Mouse (Mus musculus) intestine, embryonic 14.5 days (tissue): ENCODE data around the gene Fxyd3. TPM values are rescaled to one million over a fixed set of nuclear protein-coding genes. Genes with fewer than 3 reads are reported as not detected.
A peak's percentile ranks its signal among the peaks of the same experiment; 100 is the strongest.

Experiments used
- ATAC-seq: fragments of 200-750 bp; cut with Nextera tagmentation; replicated peaks from 2 replicates; pipeline ENCODE4 v1.8.0; 2017; ENCODE audit warnings: low read depth, moderate number of reproducible peaks, moderate TSS enrichment, moderate library complexity; ENCODE audit not compliant: low FRiP score, low TSS enrichment
- DNase-seq: peaks from one replicate; pipeline ENCODE4 v3.0.0-alpha.2; 2018; ENCODE audit warnings: low spot score
- H3K27ac ChIP-seq: fragments of 300-500 bp; sonication (generic); 2 replicates; pipeline ENCODE4 v1.5.1; 2014; ENCODE audit warnings: low read depth, mild to moderate bottlenecking, control low read depth
- H3K27me3 ChIP-seq: fragments of 300-500 bp; sonication (generic); replicated peaks from 2 replicates; pipeline ENCODE4 v1.6.1; 2014; ENCODE audit warnings: low read length, control low read depth; ENCODE audit not compliant: control insufficient read depth, insufficient read depth
- H3K36me3 ChIP-seq: fragments of 300-500 bp; sonication (generic); 2 replicates; pipeline ENCODE4 v1.6.1; 2014; ENCODE audit warnings: low read length, control low read depth; ENCODE audit not compliant: control insufficient read depth, insufficient read depth
- H3K4me1 ChIP-seq: fragments of 300-500 bp; sonication (generic); replicated peaks from 2 replicates; pipeline ENCODE4 v1.6.1; 2014; ENCODE audit warnings: low read length, control low read depth, mixed read lengths; ENCODE audit not compliant: control insufficient read depth, insufficient read depth
- H3K4me2 ChIP-seq: fragments of 300-500 bp; sonication (generic); 2 replicates; pipeline ENCODE4 v1.6.1; 2014; ENCODE audit warnings: low read length
- H3K4me3 ChIP-seq: fragments of 300-500 bp; sonication (generic); 2 replicates; pipeline ENCODE4 v1.5.1; 2014; ENCODE audit warnings: low read depth, low read length, control low read depth, mixed read lengths
- H3K9ac ChIP-seq: fragments of 300-500 bp; sonication (generic); 2 replicates; pipeline ENCODE4 v1.6.1; 2014; ENCODE audit warnings: mild to moderate bottlenecking, low read length
- H3K9me3 ChIP-seq: fragments of 300-500 bp; sonication (generic); 2 replicates; pipeline ENCODE4 v1.6.1; 2016; ENCODE audit warnings: low read length, control low read depth; ENCODE audit not compliant: control insufficient read depth
- WGBS: fragments of 180-500 bp; shearing (Covaris S2); extraction: QIAGEN DNeasy Blood & Tissue Kit; methylation state at CpG from one replicate; pipeline ENCODE4 v1.1.7; 2014; 5-methylcytosine and 5-hydroxymethylcytosine counted together
- polyA plus RNA-seq: library from polyadenylated mRNA; unstranded; fragments of >200 nt; fragmentation: Nextera tagmentation; extraction: Ambion mirVana; gene quantifications from 2 replicates; pipeline ENCODE4 v1.2.1, GENCODE M21; 2014

Fxyd3 gene
- polyA plus RNA-seq: 70.2 and 71.5 TPM in 2 replicates

DNA sequence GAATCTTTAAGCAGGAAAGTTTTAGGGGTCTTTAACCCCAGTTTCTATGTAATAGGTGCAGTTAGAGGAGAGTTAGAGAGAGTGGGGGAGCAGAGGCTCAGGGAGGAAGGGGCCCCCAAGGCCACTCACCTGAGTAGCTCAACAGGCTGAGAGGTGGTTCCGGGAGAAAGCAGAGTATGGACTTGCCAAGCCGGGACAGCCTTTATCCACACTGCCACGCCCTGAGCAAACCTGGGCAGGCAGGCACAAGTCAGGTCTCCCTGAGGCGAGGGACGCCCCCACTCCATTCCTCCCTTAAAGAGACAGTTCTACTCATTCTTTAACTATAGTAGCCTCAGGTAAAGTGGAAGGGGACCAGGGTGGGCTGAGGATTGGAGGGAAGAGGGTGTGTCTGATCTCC is at the start of gene Fxyd3:
Fxyd3 (minus strand) TSS at position 213 of the 400 bp plus-strand sequence.
- no peaks in the 10 kb centered on the region; the same call in 1 of the 2 replicates for H3K4me1 ChIP-seq
- peak; percentile 64; the same call in 1 of the 2 replicates for ATAC-seq
- H3K27me3 ChIP-seq: no peaks in the 10 kb centered on the region
- H3K4me2 ChIP-seq: peak within 1 kb of the TSS; percentile 34
- H3K9me3 ChIP-seq: no peaks in the 10 kb centered on the region
- H3K36me3 ChIP-seq: no peaks in the 10 kb centered on the region
- DNase-seq: no peak
- H3K9ac ChIP-seq: no peak within 1 kb of the TSS
- WGBS: 38% methylated on average over 5 of the region's 5 CpGs
- peak within 1 kb of the TSS; percentile 3; the same call in 1 of the 2 replicates for H3K27ac ChIP-seq
- no peak within 1 kb of the TSS for H3K4me3 ChIP-seq

DNA sequence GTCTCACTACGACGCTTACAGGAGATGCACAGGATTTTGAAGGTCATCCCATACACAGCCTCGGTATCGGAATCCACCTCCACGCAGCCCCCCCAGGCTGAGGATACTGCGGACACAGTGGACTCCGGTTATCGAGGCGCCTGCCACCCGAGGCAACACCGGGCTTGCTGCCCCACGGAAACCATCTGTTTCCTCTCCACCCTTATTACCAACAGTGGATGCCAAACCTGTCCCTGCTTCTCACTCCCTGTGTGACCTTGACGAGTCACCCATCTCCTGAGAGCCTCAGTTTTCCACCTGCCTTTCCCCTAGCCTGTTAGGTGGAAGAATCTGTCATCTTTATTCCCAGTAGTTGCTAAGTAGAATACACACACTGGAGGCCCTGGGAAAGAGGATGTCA is 48.6 kb upstream of the Fxyd3 start:
- WGBS: 69% methylated on average over 13 of the region's 13 CpGs
- H3K27ac ChIP-seq: no peak overlapping the region
- DNase-seq (no peak), ATAC-seq (no peak)
- H3K27me3 ChIP-seq: peaks cover 36% of the 10 kb centered on the region
- H3K4me3 ChIP-seq: no peak overlapping the region
- H3K9me3 ChIP-seq: no peaks in the 10 kb centered on the region
- H3K4me2 ChIP-seq: no peak overlapping the region
- H3K36me3 ChIP-seq: peaks cover 17% of the 10 kb centered on the region
- H3K9ac ChIP-seq: no peak overlapping the region
- no peaks in the 10 kb centered on the region for H3K4me1 ChIP-seq

DNA sequence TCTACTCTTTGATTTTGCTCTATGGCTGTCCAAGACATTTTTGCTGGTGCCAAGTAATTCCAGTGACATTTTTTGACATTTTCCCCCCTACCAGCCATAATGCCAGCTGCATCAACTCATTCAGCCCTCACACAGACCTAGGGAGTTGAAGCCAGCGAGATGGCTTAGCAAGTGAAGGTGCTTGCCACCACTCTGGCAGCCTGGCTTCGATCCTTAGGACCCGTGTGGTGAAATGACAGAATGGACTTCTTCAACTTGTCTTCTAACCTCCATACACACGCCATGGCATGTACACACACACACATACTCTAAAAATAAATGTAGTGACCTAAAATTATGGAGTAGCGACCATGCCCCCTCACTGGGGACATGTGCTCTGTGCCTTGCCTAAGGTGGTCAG is 47.9 kb upstream of the Fxyd3 start:
- no peaks in the 10 kb centered on the region for H3K4me1 ChIP-seq
- H3K4me3 ChIP-seq: no peak overlapping the region
- H3K36me3 ChIP-seq: peaks cover 9% of the 10 kb centered on the region
- no peak overlapping the region for H3K4me2 ChIP-seq
- H3K9ac ChIP-seq: no peak overlapping the region
- DNase-seq: no peak
- WGBS: 82% methylated on average over 5 of the region's 5 CpGs
- no peak overlapping the region for H3K27ac ChIP-seq
- H3K27me3 ChIP-seq: peaks cover 36% of the 10 kb centered on the region
- H3K9me3 ChIP-seq: no peaks in the 10 kb centered on the region
- no peak for ATAC-seq

DNA sequence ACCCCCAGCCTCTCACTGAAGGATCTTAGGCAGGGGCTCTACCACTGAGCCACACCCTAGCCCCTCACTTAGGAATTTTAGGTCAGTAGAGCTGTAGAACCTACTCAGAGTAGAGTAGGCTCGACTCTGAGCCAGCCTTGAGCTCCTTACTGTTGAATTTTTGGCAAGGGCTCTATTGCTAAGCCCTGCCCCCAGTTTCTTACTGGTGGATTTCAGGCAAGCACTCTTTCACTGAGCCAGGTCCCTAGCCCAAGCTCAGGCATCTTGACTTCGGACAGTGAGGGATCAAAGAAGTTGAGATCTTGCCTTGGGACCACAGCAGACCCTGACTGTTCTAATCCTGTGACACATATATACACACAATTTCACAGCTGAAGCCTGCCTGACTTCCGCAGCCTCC is 47.2 kb upstream of the Fxyd3 start:
- H3K36me3 ChIP-seq: peaks cover 2% of the 10 kb centered on the region; the same call in 1 of the 2 replicates
- 84% methylated on average over 3 of the region's 3 CpGs for WGBS
- ATAC-seq: no peak

DNA sequence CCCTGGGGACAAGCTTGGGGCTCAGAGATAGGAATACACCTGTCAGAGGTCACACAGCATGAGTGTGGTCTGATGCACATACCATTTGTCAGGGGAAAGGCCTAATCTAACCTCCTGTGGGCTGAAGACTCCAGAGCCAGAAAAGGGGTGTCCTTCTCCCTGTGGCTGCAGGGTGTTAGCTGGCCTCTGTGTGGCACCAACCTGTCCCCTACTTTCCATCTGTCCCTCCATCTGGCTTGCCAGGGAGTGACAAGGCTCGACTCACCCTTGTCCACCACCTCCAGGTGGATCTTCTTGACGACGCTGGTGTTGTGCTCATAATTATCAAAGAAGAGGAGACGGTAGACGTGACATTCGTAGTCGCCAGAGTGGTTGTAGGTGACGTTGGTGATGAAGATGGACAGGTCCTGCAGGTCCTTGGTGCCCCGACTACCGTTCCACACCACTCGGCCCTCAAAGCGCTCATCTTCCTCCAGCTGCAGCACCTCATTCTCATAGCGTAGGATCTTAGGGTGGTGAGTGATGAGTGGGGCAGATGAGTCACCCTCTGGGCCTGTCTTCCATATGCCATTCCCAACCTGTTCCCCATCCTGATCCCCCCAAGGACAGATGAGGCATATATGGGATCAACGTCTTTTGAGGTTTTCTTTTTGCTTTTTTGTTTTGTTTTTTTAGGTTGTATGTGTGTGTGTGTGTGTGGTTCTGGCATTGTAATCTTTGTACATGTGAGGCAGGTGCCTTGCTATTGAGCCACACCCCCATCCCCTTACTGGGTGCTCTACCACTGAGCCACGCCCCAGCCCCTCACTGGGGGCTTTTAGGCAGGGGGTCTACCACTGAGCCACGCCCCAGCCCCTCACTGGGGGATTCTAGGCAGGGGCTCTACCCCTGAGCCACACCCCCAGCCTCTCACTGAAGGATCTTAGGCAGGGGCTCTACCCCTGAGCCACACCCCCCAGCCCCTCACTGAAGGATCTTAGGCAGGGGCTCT is 46.4 kb upstream of the Fxyd3 start:
- H3K27ac ChIP-seq: no peak overlapping the region
- 90% methylated on average over 16 of the region's 16 CpGs for WGBS

More for the DNA sequence above, 47.2 kb upstream of the Fxyd3 start:
- Histone ChIP-seq H3K27me3 (peaks cover 36% of the 10 kb centered on the region), H3K4me3 (no peak overlapping the region), H3K4me2 (no peak overlapping the region), H3K9me3 (no peaks in the 10 kb centered on the region), H3K27ac (no peak overlapping the region), H3K4me1 (no peaks in the 10 kb centered on the region), H3K9ac (no peak overlapping the region)
- DNase-seq: no peak

DNA sequence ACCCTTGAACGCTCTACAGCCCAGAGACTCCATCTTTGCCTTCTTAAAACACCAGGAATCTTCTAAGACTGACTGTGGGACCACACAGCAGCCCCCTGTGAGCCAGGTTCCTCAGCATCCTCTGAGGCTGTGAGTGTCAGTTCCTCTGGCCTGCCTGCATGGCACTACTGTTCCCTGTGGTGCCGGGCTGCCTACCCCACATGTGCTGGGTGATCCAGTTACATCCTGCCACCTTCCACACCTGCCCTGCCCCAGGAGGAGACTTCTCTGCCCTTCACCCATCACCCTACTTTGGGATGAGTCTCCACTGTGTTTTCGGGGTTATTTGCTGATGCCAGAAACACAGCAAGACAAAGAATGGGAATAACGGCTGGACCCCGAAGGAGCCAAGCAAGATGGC is 43.1 kb upstream of the Fxyd3 start:
- Histone ChIP-seq H3K9me3 (no peaks in the 10 kb centered on the region), H3K4me2 (no peak overlapping the region), H3K9ac (no peak overlapping the region), H3K36me3 (no peaks in the 10 kb centered on the region), H3K4me3 (no peak overlapping the region), H3K27ac (no peak overlapping the region), H3K27me3 (peaks cover 1% of the 10 kb centered on the region; the same call in 1 of the 2 replicates), H3K4me1 (peaks cover 10% of the 10 kb centered on the region; the same call in 1 of the 2 replicates)
- DNase-seq (no peak), ATAC-seq (no peak)
- WGBS: 91% methylated on average over 5 of the region's 5 CpGs

More for the DNA sequence above, 46.4 kb upstream of the Fxyd3 start:
- H3K36me3 ChIP-seq: no peaks in the 10 kb centered on the region
- no peak for DNase-seq
- peaks cover 32% of the 10 kb centered on the region for H3K27me3 ChIP-seq
- H3K4me2 ChIP-seq: no peak overlapping the region
- no peak overlapping the region for H3K9ac ChIP-seq
- ATAC-seq: no peak
- H3K4me1 ChIP-seq: no peaks in the 10 kb centered on the region
- H3K9me3 ChIP-seq: no peaks in the 10 kb centered on the region
- H3K4me3 ChIP-seq: no peak overlapping the region

DNA sequence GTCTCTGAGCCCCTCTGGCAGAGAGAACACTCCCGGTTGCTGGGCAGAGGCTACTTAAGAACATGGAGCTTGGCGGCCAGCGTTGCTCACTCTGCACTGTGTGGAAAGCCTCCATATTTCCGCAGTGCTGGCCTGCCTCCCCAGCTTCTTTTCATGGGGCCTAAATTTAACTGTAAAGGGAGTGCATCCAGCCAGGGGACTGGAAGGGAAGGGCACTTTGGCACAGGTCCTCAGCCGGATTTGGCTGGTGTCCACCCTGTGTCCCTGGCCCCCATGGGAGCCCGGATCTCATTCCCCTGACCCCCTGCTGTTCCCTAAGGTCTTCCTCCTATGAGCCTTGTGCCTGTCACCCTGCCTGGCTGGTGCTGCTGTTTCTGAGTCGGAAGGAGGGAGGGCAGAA is 42.0 kb upstream of the Fxyd3 start:
- Histone ChIP-seq H3K36me3 (no peaks in the 10 kb centered on the region), H3K9me3 (no peaks in the 10 kb centered on the region), H3K4me1 (peaks cover 10% of the 10 kb centered on the region; the same call in 1 of the 2 replicates), H3K4me3 (no peak overlapping the region), H3K4me2 (no peak overlapping the region), H3K27ac (no peak overlapping the region), H3K27me3 (no peaks in the 10 kb centered on the region), H3K9ac (no peak overlapping the region)
- ATAC-seq: no peak
- no peak for DNase-seq
- 79% methylated on average over 7 of the region's 7 CpGs for WGBS

DNA sequence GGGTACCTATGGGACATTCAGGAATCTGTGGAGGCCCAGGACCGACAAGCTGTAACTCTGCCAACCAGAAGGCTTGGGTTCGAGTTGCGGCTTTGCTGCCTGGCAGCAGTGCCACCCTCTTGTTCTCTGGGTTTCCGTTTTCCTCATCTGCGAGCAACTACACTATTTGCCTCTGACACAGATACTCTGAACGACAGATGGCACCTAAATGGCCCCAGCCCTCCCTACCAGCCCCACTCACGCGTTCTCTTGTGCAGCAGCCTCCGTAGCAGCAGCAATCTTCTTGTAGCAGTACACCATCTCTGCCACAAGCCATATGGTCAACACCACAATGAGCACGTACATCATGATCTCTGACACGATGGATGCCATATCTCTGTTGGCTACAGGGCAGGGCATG is 41.0 kb upstream of the Fxyd3 start:
- H3K36me3 ChIP-seq: no peaks in the 10 kb centered on the region
- no peaks in the 10 kb centered on the region for H3K27me3 ChIP-seq
- WGBS: 87% methylated on average over 11 of the region's 11 CpGs
- H3K4me1 ChIP-seq: peaks cover 10% of the 10 kb centered on the region; the same call in 1 of the 2 replicates
- no peak overlapping the region for H3K4me2 ChIP-seq
- no peak overlapping the region for H3K27ac ChIP-seq
- no peak overlapping the region for H3K4me3 ChIP-seq
- no peaks in the 10 kb centered on the region for H3K9me3 ChIP-seq
- ATAC-seq (no peak), DNase-seq (no peak)
- no peak overlapping the region for H3K9ac ChIP-seq
